Mouse (Mus musculus): Measurements from ENCODE around the gene Etnk1.
"Not testable (repeated sequence)": the region's sequence is repeated elsewhere in the genome, so short reads cannot be mapped to it uniquely, and the experiment has no call there.

The Etnk1 gene

GRCm38 (mm10) chr6:143151081-143151995, 15.7 kb upstream of the Etnk1 start:
- not testable (repeated sequence) for DNase-seq

- DNase-seq: no peak
Observed at GRCm38 (mm10) chr6:143152321-143152827, 14.6 kb upstream of the Etnk1 start.

- DNase-seq: no peak
Observed at GRCm38 (mm10) chr6:143153160-143153559, 13.9 kb upstream of the Etnk1 start.

GRCm38 (mm10) chr6:143153751-143154494, 13.1 kb upstream of the Etnk1 start:
- DNase-seq: no peak

GRCm38 (mm10) chr6:143154885-143155284, 12.1 kb upstream of the Etnk1 start:
- no peak for DNase-seq

GRCm38 (mm10) chr6:143155996-143156395, 11.0 kb upstream of the Etnk1 start:
- DNase-seq: no peak

- no peak for DNase-seq
Observed at GRCm38 (mm10) chr6:143156684-143157083, 10.3 kb upstream of the Etnk1 start.

GRCm38 (mm10) chr6:143157401-143157800, 9.6 kb upstream of the Etnk1 start:
- no peak for DNase-seq

GRCm38 (mm10) chr6:143160572-143161231, 6.3 kb upstream of the Etnk1 start:
- no peak for DNase-seq

GRCm38 (mm10) chr6:143162161-143162877, 4.7 kb upstream of the Etnk1 start:
- DNase-seq: no peak

GRCm38 (mm10) chr6:143163956-143164905, 2.8 kb upstream of the Etnk1 start:
- DNase-seq: no peak

GRCm38 (mm10) chr6:143164906-143165255, 2.1 kb upstream of the Etnk1 start:
- DNase-seq: no peak

- peak; percentile 34 for DNase-seq
Observed at GRCm38 (mm10) chr6:143165404-143166257, 1.4 kb upstream of the Etnk1 start.

- no peak for DNase-seq
Observed at GRCm38 (mm10) chr6:143167409-143167919, 443 bp downstream of the Etnk1 start.

GRCm38 (mm10) chr6:143167981-143168674, 1.1 kb downstream of the Etnk1 start:
- DNase-seq: no peak

- no peak for DNase-seq
Observed at GRCm38 (mm10) chr6:143169385-143169784, 2.4 kb downstream of the Etnk1 start.

- DNase-seq: no peak
Observed at GRCm38 (mm10) chr6:143170166-143170960, 3.3 kb downstream of the Etnk1 start.

GRCm38 (mm10) chr6:143171066-143171465, 4.0 kb downstream of the Etnk1 start:
- DNase-seq: no peak

All from cerebellum, adult 9-11 months (tissue).